8 mouse cellular contexts compared by ENCODE assay signal in genomic region chr10:87597075-87597677, GRCm38 (mm10).
DNase-seq lines count a peak whose midpoint lies in the region; ATAC-seq and TF ChIP-seq lines count a peak whose summit lies in the region.
"Had no signal": no experiment of that assay in that cellular context is flagged by ENCODE, and none has a peak within 500 bp of the region (broad histone marks: within the 10 kb centered on the region; RNA-seq: fewer than 3 reads in every experiment).

No protein-coding gene starts in this region.

- intact Hi-C loops in left cerebral cortex, postnatal 25 days (cut with DNase I), result loop anchor here (5.0 kb wide), 3 partner anchors 260 to 730 kb away; partner anchors contain the start of gene Igf1

- H3K9ac ChIP-seq in hindbrain, embryonic 15.5 days, result no peak overlapping the region
- no peak overlapping the region for H3K9ac ChIP-seq in intestine, postnatal 0 days (ENCODE audit: low read depth, low read length)

- no peaks in the 10 kb centered on the region for H3K36me3 ChIP-seq in hindbrain, embryonic 15.5 days
- no peaks in the 10 kb centered on the region for H3K36me3 ChIP-seq in intestine, postnatal 0 days (ENCODE audit: control insufficient read depth, insufficient read depth)

- 40% methylated on average over 9 of the region's 9 CpGs for WGBS in hindbrain, embryonic 15.5 days
- 56% methylated on average over 9 of the region's 9 CpGs for WGBS in intestine, postnatal 0 days

- peak; percentile 42; the same call in 1 of the 2 replicates for ATAC-seq in hindbrain, embryonic 15.5 days (ENCODE audit: low FRiP score, low read depth)
- ATAC-seq in intestine, postnatal 0 days, result no peak
- ATAC-seq: Patski had no signal

- TF ChIP-seq CTCF in intestine, postnatal 0 days (IDR thresholded peaks at IDR 0.05; ENCODE audit: low read depth), result no peak

- no peaks in the 10 kb centered on the region for H3K9me3 ChIP-seq in hindbrain, embryonic 15.5 days
- H3K9me3 ChIP-seq in intestine, postnatal 0 days (ENCODE audit: control insufficient read depth), result no peaks in the 10 kb centered on the region

- H3K4me1 ChIP-seq in hindbrain, embryonic 15.5 days (replicated peaks), result no peaks in the 10 kb centered on the region; the same call in 1 of the 2 replicates
- no peaks in the 10 kb centered on the region for H3K4me1 ChIP-seq in intestine, postnatal 0 days (replicated peaks; ENCODE audit: control insufficient read depth, insufficient read depth, low read length)

- H3K27me3 ChIP-seq in hindbrain, embryonic 15.5 days, result no peaks in the 10 kb centered on the region
- H3K27me3 ChIP-seq in intestine, postnatal 0 days (replicated peaks; ENCODE audit: control insufficient read depth, insufficient read depth, low read length), result no peaks in the 10 kb centered on the region

- H3K4me2 ChIP-seq in hindbrain, embryonic 15.5 days, result peak overlapping the region; percentile 23
- H3K4me2 ChIP-seq in intestine, postnatal 0 days (replicated peaks; ENCODE audit: low read depth), result no peak overlapping the region

- no peak overlapping the region for H3K27ac ChIP-seq in hindbrain, embryonic 15.5 days (replicated peaks)
- no peak overlapping the region for H3K27ac ChIP-seq in intestine, postnatal 0 days (ENCODE audit: low read depth, low read length)

- no peak overlapping the region for H3K4me3 ChIP-seq in hindbrain, embryonic 15.5 days
- H3K4me3 ChIP-seq in intestine, postnatal 0 days (ENCODE audit: low read depth, low read length), result no peak overlapping the region

- DNase-seq in right cerebral cortex, adult 18-20 months, result peak; percentile 38
- no peak for DNase-seq in right cerebral cortex, postnatal 14 days
- DNase-seq in left cerebral cortex, postnatal 25 days (ENCODE audit: low spot score in 2 of 2), result peak; percentile 33 to 76
- no peak for DNase-seq in gastrocnemius, adult 8-10 months (ENCODE audit: low spot score in 2 of 2)
- DNase-seq in spleen, postnatal 14 days (ENCODE audit: low spot score in 2 of 2), result no peak

Comparison
In these comparisons a context has a peak if more than half of its experiments do, and no peak if none do; other contexts are left out.
1. DNase-seq: peak in right cerebral cortex, adult 18-20 months (single experiment) and left cerebral cortex, postnatal 25 days (2 of 2); none in right cerebral cortex, postnatal 14 days (single experiment), gastrocnemius, adult 8-10 months (0 of 2) and spleen, postnatal 14 days (0 of 2).